Mouse (Mus musculus) heart, embryonic 14.5 days (tissue): ENCODE results near the gene Eif5. TPM values are rescaled to one million over a fixed set of nuclear protein-coding genes. Genes with fewer than 3 reads are reported as not detected.

Experiments
- polyA plus RNA-seq: library from polyadenylated mRNA; unstranded; fragments of >200 nt; fragmentation: Nextera tagmentation; extraction: Ambion mirVana; gene quantifications from 2 replicates; pipeline ENCODE4 v1.2.1, GENCODE M21; 2014

Gene Eif5
- polyA plus RNA-seq, 1 experiment from 2014 or later = 364 TPM

Other genes starting within 250 kb of the Eif5 start
- 27.0 and 28.9 TPM in 2 replicates for gene Cdc42bpb, start 160.3 kb upstream of the Eif5 start, polyA plus RNA-seq
- 1.2 TPM in 1 of 2 replicates, not detected in the other for gene Lbhd2, start 131.2 kb upstream of the Eif5 start, polyA plus RNA-seq
- 8.1 and 9.4 TPM in 2 replicates for gene Exoc3l4, start 121.0 kb upstream of the Eif5 start, polyA plus RNA-seq
- gene Tnfaip2, start 95.5 kb upstream of the Eif5 start, polyA plus RNA-seq = 5.5 and 6.9 TPM in 2 replicates
- 1.1 and 1.4 TPM in 2 replicates for gene Gm266, start 52.2 kb upstream of the Eif5 start, polyA plus RNA-seq
- gene Mark3, start 36.5 kb downstream of the Eif5 start, polyA plus RNA-seq = 50.6 and 50.8 TPM in 2 replicates
- gene Ckb, start 134.3 kb downstream of the Eif5 start, polyA plus RNA-seq = 262 and 266 TPM in 2 replicates
- 3.1 and 5.5 TPM in 2 replicates for gene Trmt61a, start 140.1 kb downstream of the Eif5 start, polyA plus RNA-seq
- 42.1 and 42.6 TPM in 2 replicates for gene Bag5, start 175.2 kb downstream of the Eif5 start, polyA plus RNA-seq
- gene Apopt1, start 175.2 kb downstream of the Eif5 start, polyA plus RNA-seq = 49.7 and 51.0 TPM in 2 replicates
- 98.9 and 118 TPM in 2 replicates for gene Klc1, start 220.8 kb downstream of the Eif5 start, polyA plus RNA-seq